Mouse (Mus musculus) CH12F3 (cell line): ENCODE data around the gene Ubqln1.

Experiments
- in situ Hi-C: fragments of 300-500 bp; cut with MboI; formaldehyde crosslinking; loops from 2 replicates; pipeline ENCODE4 v1.14.3; 2020; ENCODE audit warnings: low sequenced_read_pairs

The Ubqln1 gene

GRCm38 (mm10) chr13:58201908-58202307 is 13.5 kb downstream of the Ubqln1 start:
- in situ Hi-C loops, result no loop called here

- in situ Hi-C loops, result no loop called here
Measured at GRCm38 (mm10) chr13:58201343-58201742, 14.1 kb downstream of the Ubqln1 start.

DNA sequence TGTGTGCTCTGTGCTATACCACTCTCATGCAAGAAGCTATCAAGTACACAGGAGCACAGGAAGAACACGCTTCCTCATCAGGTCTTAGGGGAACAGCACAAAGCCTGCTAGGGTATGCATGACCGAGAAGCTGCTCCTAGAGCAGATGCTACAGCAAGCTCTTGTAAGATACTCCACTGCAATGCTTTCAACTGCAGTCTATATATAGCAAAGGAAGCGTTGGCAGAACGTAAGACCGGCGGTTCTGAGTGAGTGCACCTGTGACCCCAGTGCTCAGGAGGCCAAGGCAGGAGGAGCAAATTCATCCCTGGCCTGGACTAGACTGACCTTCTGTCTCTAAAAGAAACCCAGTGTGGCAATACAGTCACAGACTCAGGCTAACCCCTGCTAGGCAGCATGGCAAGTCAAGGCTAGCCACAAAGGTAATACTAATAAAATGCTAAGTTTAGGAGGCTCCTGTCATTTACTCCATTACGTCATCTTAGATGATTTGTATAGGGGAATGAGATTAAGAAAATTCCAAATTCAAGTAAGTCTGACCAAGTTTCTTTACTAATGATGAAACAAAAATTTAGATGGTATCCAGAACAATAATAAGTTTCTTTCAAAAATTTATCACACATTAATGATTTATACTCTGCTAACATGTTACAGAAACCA is 17.3 kb downstream of the Ubqln1 start:
- in situ Hi-C loops, result no loop called here

GRCm38 (mm10) chr13:58197211-58197610 is 18.2 kb downstream of the Ubqln1 start:
- in situ Hi-C loops, result no loop called here

DNA sequence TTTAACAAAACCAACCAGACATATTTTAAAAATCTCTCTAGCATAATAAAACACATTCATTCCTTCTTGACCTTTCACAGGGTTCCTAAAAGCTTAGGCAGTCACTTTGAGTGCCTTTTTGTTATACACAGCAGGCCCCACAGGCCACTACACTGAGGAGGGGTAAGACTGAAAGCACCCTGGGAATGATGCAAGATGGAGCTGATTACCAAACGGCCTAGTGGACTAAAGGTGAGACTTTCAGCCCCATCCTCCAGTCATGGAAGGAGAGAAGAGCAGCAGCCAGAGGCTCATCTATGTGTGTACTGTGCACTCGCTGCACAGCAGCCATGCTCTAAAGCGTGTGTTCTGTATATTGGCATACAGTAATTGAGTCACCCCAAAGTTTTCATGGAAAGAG is 20.5 kb downstream of the Ubqln1 start:
- in situ Hi-C loops, result no loop called here

- in situ Hi-C loops, result no loop called here
Measured at GRCm38 (mm10) chr13:58193221-58193620, 22.2 kb downstream of the Ubqln1 start.

DNA sequence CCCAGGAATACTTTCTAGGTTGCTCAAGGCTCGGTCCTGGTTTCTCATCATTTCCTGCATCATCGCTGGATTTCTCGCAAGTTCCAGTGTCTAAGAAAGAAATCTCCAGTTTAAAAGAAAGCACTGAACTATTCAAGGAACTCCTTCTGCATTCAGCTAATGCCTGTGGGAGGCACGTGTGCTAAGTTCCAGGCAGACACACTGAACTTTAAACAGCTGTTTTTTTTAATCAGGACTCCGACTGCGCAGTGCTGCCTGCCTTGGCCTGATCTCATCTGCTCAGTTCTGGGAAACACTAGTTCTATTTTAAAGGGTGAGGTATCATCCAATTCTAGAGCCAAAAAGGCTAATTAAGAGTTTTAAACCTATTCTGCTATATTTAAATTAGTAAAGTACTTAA is 23.3 kb downstream of the Ubqln1 start:
- in situ Hi-C loops, result no loop called here

DNA sequence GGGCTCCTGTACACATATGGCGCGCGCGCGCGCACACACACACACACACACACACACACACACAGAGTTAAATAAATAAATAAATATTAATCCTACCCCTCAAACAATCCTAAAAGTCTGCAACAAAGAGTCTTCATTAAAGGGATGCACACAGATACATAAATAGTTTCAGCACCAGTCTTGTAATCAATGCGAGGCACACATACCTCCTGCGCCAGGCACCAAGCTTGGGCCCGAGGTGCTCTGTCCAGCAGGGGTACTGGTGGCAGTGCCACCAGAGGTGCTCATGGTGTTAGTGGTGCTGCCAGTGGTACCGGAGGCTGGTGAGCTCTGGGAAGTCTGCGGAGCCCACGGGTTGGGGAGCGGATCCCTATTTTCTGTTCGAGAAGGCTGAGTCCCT is 23.9 kb downstream of the Ubqln1 start:
- in situ Hi-C loops, result no loop called here

GRCm38 (mm10) chr13:58189473-58189872 is 26.0 kb downstream of the Ubqln1 start:
- in situ Hi-C loops, result loop anchor here (5.0 kb wide), 1 partner anchor 43 kb away; no protein-coding TSS in a partner anchor

GRCm38 (mm10) chr13:58188412-58188811 is 27.0 kb downstream of the Ubqln1 start:
- in situ Hi-C loops, result loop anchor here (5.0 kb wide), 1 partner anchor 44 kb away; no protein-coding TSS in a partner anchor

GRCm38 (mm10) chr13:58187751-58188150 is 27.7 kb downstream of the Ubqln1 start:
- in situ Hi-C loops, result loop anchor here (5.0 kb wide), 1 partner anchor 45 kb away; no protein-coding TSS in a partner anchor

GRCm38 (mm10) chr13:58186281-58186680 is 29.2 kb downstream of the Ubqln1 start:
- in situ Hi-C loops, result loop anchor here (5.0 kb wide), 1 partner anchor 46 kb away; no protein-coding TSS in a partner anchor

GRCm38 (mm10) chr13:58184111-58184510 is 31.3 kb downstream of the Ubqln1 start:
- in situ Hi-C loops, result no loop called here

- in situ Hi-C loops, result no loop called here
Measured at GRCm38 (mm10) chr13:58181607-58182551, 33.6 kb downstream of the Ubqln1 start.

DNA sequence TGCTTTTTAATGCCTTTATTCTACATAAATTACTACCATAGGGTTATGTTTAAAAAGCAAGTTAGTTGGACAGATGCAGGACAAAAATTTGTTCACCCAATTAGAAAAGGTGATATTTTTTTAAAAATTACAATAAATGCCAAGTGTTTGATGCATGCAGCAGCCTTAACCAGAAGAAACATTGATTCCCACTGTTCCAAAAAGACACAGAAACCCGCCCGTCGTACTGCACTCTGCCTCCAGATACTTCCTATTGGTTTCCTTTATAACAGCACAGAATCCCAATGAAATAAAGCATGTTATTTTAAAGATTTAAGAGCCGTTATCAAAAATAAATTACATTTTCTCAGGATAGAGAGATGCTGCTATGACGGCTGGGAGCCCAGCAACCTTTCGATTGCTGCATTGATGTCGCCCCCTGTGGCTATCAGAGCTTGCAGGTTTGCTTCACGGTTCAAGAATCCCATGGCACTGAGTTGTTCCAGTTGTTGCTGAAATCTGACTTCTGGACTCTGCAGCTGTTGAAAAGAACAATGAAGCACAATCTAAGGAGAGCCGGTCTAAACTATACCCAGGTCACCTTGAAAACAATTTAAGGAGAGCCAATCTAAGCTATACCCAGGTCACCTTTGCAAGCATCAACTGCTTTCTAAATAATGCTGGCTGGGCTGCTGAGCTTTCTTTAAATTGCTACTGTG is 37.8 kb downstream of the Ubqln1 start:
- in situ Hi-C loops, result no loop called here

- in situ Hi-C loops, result no loop called here
Measured at GRCm38 (mm10) chr13:58176105-58176504, 39.3 kb downstream of the Ubqln1 start.

DNA sequence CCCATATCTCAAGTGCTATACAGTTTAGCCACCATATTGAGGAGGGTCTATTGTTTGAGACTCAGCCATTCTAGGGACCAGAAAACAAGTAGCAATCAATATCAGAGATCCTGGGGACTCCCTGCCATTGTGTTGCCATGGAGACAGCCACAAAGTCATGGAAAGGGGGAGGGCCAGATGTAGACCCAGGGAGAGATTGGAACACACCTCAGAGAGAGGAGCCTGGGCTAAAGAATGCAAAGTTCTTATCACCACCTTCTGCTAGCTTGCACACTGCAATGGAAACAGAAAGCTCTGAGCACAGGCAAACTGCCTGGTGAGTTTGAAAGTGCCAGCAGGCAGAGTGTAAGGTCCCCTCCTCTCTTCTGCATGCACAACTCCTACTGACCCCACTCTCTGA is 47.3 kb downstream of the Ubqln1 start:
- in situ Hi-C loops, result loop anchor here (25.0 kb wide), 1 partner anchor 219 kb away; the partner anchor contains the start of gene 2210016F16Rik

DNA sequence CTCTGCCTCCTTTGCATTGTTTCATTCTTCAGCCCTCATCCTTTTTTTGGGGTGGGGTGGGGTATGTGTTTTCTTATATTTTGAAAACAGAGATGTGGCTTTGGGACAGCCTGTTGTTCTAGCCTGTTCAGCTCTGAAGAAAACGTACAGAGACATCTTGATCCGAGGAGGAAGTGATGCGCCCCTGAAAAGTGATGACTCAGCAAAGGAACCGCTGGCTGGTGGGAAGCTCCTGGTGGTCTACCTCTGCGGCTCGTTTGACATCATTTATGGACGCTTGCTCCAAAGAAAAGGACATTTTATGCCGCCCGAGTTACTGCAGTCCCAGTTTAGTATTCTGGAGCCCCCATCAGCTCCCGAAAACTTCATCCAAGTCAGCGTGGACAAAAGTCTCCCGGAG is 52.1 kb downstream of the Ubqln1 start:
- in situ Hi-C loops, result loop anchor here (25.0 kb wide), 1 partner anchor 224 kb away; the partner anchor contains the start of gene 2210016F16Rik

DNA sequence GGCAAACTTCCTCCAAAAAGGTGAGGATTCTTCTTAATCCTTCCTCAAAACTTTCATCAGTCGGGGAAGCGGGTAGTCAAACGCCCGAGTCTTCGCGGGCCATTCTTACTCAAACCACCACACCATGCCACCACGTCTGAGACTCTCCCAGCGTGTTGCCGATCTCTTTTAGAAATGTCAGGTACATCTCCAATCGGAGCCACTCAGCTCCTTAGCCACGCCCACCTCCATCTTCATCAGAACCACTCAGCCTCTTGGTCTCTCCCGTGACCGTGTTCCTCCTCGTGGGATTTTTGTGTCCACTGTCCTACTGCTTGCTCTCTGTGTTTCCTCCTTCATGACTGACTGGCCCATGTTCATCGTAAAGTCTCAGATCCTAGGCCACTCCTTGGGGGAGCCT is 54.7 kb downstream of the Ubqln1 start:
- in situ Hi-C loops, result loop anchor here (25.0 kb wide), 1 partner anchor 227 kb away; the partner anchor contains the start of gene 2210016F16Rik

DNA sequence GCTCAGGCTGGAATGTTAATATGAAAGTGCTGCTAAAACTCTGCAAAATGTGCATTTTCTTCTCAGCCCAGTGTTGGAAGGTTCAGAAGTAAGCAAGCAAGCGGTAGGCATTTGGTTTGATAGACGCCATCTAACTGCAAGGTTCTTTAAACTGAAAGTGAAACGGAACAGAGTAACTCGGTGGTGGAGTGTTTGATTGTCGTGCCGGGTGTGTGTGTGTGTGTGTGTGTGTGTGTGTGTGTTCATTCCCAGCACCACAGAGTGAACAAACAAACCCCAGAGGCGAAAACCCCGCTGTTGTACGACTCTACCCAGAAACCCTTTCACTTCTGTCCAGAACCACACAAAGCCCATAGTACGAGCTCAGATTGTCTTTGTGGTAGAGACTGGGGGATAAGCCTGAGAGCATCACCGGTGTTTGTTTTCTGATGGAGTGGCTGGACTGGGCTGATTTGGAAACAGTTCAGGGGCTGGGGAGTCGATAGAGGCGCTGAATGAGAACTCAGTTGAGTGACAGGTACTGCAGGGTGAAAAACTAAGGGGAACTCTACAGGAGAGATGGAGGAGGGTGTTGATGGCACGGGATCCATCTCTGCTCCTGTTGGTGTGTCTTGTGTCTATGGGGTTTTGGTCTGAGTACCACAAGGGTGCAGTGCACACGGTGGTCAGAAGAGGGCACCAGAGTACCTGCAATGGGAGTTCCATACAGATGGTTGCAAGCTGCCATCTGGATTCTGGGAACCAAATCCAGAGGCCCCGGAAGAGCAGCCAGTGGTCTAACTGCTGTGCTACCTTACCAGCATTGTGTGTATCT is 57.1 kb downstream of the Ubqln1 start:
- in situ Hi-C loops, result loop anchor here (25.0 kb wide), 1 partner anchor 229 kb away; the partner anchor contains the start of gene 2210016F16Rik
